Mouse (Mus musculus): ENCODE data around the gene Slc12a3.

DNA sequence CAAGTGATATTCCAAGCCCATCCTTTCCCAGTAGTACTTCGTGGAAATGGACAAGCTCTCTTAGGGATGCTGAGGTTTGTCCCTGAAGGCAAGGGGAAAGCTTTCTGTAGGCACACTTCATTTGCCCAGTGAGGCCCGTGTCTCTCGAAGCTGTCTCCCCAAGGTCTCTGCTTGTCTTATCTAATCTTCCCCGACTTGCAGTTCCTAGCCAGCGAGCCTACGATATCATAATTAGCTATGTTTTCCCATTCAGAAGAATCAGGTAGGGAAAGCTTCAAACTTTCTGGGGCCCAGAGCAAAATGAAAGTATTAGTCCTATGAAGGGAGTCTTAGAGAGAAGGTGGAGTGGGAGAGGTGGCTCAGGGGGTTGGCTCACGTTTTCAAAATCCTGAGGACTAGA lies 55.2 kb downstream of the Slc12a3 start:
- TF ChIP-seq POLR2A (IDR thresholded peaks at IDR 0.05; ENCODE audit: extremely low read depth, insufficient read depth, low read length), result no peak
- no peak for TF ChIP-seq CTCF (IDR thresholded peaks at IDR 0.05; ENCODE audit: low read depth, low read length)

All from liver, adult 2 months (tissue).